ENCODE assay signal across 22 mouse cellular contexts in genomic region chr1:167236790-167237189, GRCm38 (mm10). TPM values are rescaled to one million over a fixed set of nuclear protein-coding genes. Genes with fewer than 3 reads are reported as not detected.
A peak's percentile ranks its signal among the peaks of the same experiment; 100 is the strongest.
DNase-seq lines count a peak whose midpoint lies in the region; ATAC-seq lines count a peak whose summit lies in the region.
"Had no signal": no experiment of that assay in that cellular context is flagged by ENCODE, and none has a peak within 500 bp of the region (broad histone marks: within the 10 kb centered on the region; RNA-seq: fewer than 3 reads in every experiment).

No protein-coding gene starts in this region.

- intact Hi-C loops in gastrocnemius, postnatal 14 days (cut with DNase I; ENCODE audit: low total_unique reads), result no loop called here
- intact Hi-C loops in heart, postnatal 14 days (cut with DNase I), result no loop called here

- no peak overlapping the region for H3K4me3 ChIP-seq in kidney, embryonic 15.5 days (replicated peaks)
- H3K4me3 ChIP-seq: embryonic facial prominence, embryonic 15.5 days; forebrain, embryonic 15.5 days; heart, adult 2 months; hindbrain, embryonic 10.5 days; intestine, embryonic 15.5 days; liver, embryonic 13.5 days had no signal

- H3K36me3 ChIP-seq in kidney, embryonic 15.5 days, result peaks cover 45% of the 10 kb centered on the region

- H3K4me1 ChIP-seq in kidney, embryonic 15.5 days, result peaks cover 38% of the 10 kb centered on the region

- H3K9me3 ChIP-seq in kidney, embryonic 15.5 days (replicated peaks), result no peaks in the 10 kb centered on the region
- H3K9me3 ChIP-seq: embryonic facial prominence, embryonic 15.5 days; forebrain, embryonic 15.5 days; hindbrain, embryonic 10.5 days; intestine, embryonic 15.5 days; liver, embryonic 13.5 days had no signal

- 0 out of 2 replicates have a peak, but pooled peaks have one; percentile 5 for ATAC-seq in kidney, embryonic 15.5 days (replicated peaks; ENCODE audit: low FRiP score)
- ATAC-seq: CD4-positive, CD25-positive, alpha-beta regulatory T cell, adult 4 months; forebrain, embryonic 15.5 days; hindbrain, embryonic 16.5 days; intestine, embryonic 15.5 days had no signal

- H3K9ac ChIP-seq in kidney, embryonic 15.5 days, result no peak overlapping the region
- H3K9ac ChIP-seq: embryonic facial prominence, embryonic 15.5 days; forebrain, embryonic 15.5 days; intestine, embryonic 15.5 days; liver, embryonic 13.5 days; lung, embryonic 14.5 days had no signal

- H3K4me2 ChIP-seq in kidney, embryonic 15.5 days, result no peak overlapping the region
- H3K4me2 ChIP-seq: embryonic facial prominence, embryonic 15.5 days; forebrain, embryonic 15.5 days; intestine, embryonic 15.5 days; liver, embryonic 13.5 days; lung, embryonic 14.5 days; midbrain, embryonic 11.5 days had no signal

- WGBS in kidney, embryonic 15.5 days, result 59% methylated on average over 8 of the region's 8 CpGs

- DNase-seq in gastrocnemius, postnatal 14 days, result peak; percentile 47
- no peak for DNase-seq in gastrocnemius, adult 18-20 months (ENCODE audit: low spot score)
- no peak for DNase-seq in kidney, adult 11 months
- DNase-seq in ZHBTc4 (ENCODE audit: low read depth, low spot score), result peak; percentile 37
- DNase-seq in heart, postnatal 14 days, result peak; percentile 42 to 48
- no peak for DNase-seq in adrenal gland, adult 8-10 months
- DNase-seq: cerebellum, adult 11 months; cerebellum, adult 9-11 months; kidney, postnatal 4 days; layer of hippocampus, adult 9-11 months; liver, embryonic 13.5 days; lung, embryonic 14.5 days; thymus, adult 2 months had no signal

- no peaks in the 10 kb centered on the region for H3K27me3 ChIP-seq in kidney, embryonic 15.5 days
- H3K27me3 ChIP-seq: embryonic facial prominence, embryonic 15.5 days; forebrain, embryonic 15.5 days; intestine, embryonic 15.5 days; liver, embryonic 13.5 days had no signal

- no peak overlapping the region for H3K27ac ChIP-seq in kidney, embryonic 15.5 days
- H3K27ac ChIP-seq: embryonic facial prominence, embryonic 15.5 days; forebrain, embryonic 15.5 days; heart, adult 2 months; intestine, embryonic 15.5 days; liver, embryonic 13.5 days had no signal

RNA-seq across cellular contexts. Expression of gene Uck2, which starts 48.3 kb away (rescaled TPM):
- total RNA-seq in gastrocnemius, postnatal 14 days (2021), result 10 to 100 TPM; 18.4 to 29.1 TPM
- 10 to 100 TPM; 14.9 to 17.8 TPM for total RNA-seq in gastrocnemius, adult 18-20 months (2021)
- polyA plus RNA-seq in kidney, embryonic 15.5 days (2015; fragmentation: Nextera tagmentation; extraction: Ambion mirVana), result 82.7 and 87.5 TPM in 2 replicates
- 10 to 100 TPM; 47.3 to 54.5 TPM for total RNA-seq in heart, postnatal 14 days (2021)
- 10 to 100 TPM; 30.9 to 55.9 (median 45.0) TPM for total RNA-seq in adrenal gland, adult 8-10 months (2022)

Comparison
In these comparisons a context has a peak if more than half of its experiments do, and no peak if none do; other contexts are left out.
1. DNase-seq: peak in gastrocnemius, postnatal 14 days (single experiment), ZHBTc4 (single experiment) and heart, postnatal 14 days (2 of 2); none in gastrocnemius, adult 18-20 months (single experiment), kidney, adult 11 months (single experiment) and adrenal gland, adult 8-10 months (single experiment).